Mouse (Mus musculus) embryonic facial prominence, embryonic 14.5 days (tissue): ENCODE measurements around the gene Rnf121. TPM values are rescaled to one million over a fixed set of nuclear protein-coding genes. Genes with fewer than 3 reads are reported as not detected.

Experiments used
- ATAC-seq: fragments of 200-750 bp; cut with Nextera tagmentation; 2 replicates; pipeline ENCODE4 v1.8.0; 2017; ENCODE audit warnings: low read depth, moderate number of reproducible peaks, moderate TSS enrichment
- DNase-seq: peaks from one replicate; pipeline ENCODE4 v3.0.0-alpha.2; 2015; ENCODE audit warnings: low spot score
- H3K27ac ChIP-seq: fragments of 300-500 bp; sonication (generic); replicated peaks from 2 replicates; pipeline ENCODE4 v1.5.1; 2014; ENCODE audit warnings: low read depth, mild to moderate bottlenecking, low read length, moderate library complexity
- H3K27me3 ChIP-seq: fragments of 300-500 bp; sonication (generic); replicated peaks from 2 replicates; pipeline ENCODE4 v1.6.1; 2014; ENCODE audit warnings: low read length; ENCODE audit not compliant: control insufficient read depth, insufficient read depth
- H3K36me3 ChIP-seq: fragments of 300-500 bp; sonication (generic); 2 replicates; pipeline ENCODE4 v1.6.1; 2014; ENCODE audit warnings: low read length, mixed read lengths; ENCODE audit not compliant: control insufficient read depth, insufficient read depth
- H3K4me1 ChIP-seq: fragments of 300-500 bp; sonication (generic); 2 replicates; pipeline ENCODE4 v1.6.1; 2014; ENCODE audit warnings: antibody characterized with exemption, low read length; ENCODE audit not compliant: control insufficient read depth, insufficient read depth
- H3K4me2 ChIP-seq: fragments of 300-500 bp; sonication (generic); 2 replicates; pipeline ENCODE4 v1.6.1; 2014; ENCODE audit warnings: low read depth, mild to moderate bottlenecking, low read length, moderate library complexity, mixed read lengths
- H3K4me3 ChIP-seq: fragments of 300-500 bp; sonication (generic); 2 replicates; pipeline ENCODE4 v1.5.1; 2014; ENCODE audit warnings: low read depth, mild to moderate bottlenecking, low read length
- H3K9ac ChIP-seq: fragments of 300-500 bp; sonication (generic); 2 replicates; pipeline ENCODE4 v1.6.1; 2014; ENCODE audit warnings: low read depth, mild to moderate bottlenecking, low read length, moderate library complexity, mixed read lengths
- H3K9me3 ChIP-seq: fragments of 300-500 bp; sonication (generic); 2 replicates; pipeline ENCODE4 v1.6.1; 2016; ENCODE audit warnings: low read length; ENCODE audit not compliant: control insufficient read depth
- WGBS: fragments of 180-500 bp; shearing (Covaris S2); extraction: QIAGEN DNeasy Blood & Tissue Kit; methylation state at CpG from one replicate; pipeline ENCODE4 v1.1.7; 2014; 5-methylcytosine and 5-hydroxymethylcytosine counted together
- polyA plus RNA-seq: library from polyadenylated mRNA; unstranded; fragments of >200 nt; fragmentation: Nextera tagmentation; extraction: Ambion mirVana; gene quantifications from 2 replicates; pipeline ENCODE4 v1.2.1, GENCODE M21; 2014

Gene Rnf121
- polyA plus RNA-seq, 1 experiment from 2014 or later = 33.5 TPM

DNA sequence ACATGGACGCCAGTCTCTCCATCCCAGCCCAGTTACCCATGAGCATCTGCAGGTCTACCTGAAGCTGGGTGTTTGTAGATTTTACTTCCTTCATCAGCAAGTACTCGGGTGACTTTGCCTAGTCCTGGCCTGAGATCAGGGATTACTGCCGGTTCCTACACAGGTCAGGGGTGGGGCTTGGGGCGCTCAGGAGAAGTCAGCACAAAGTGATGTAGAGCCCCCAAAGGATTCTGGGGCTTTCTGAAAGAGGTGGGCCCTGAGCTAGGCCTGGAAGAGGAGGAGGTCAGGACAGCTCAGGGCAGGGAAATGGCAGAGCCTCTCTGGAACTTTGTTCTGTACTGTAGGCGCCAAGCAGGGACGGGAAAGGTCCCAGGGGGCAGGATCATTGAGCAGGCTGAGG is 37.4 kb upstream of the Rnf121 start:
- no peak overlapping the region for H3K4me3 ChIP-seq
- no peak overlapping the region for H3K9ac ChIP-seq
- H3K27ac ChIP-seq = no peak overlapping the region
- no peaks in the 10 kb centered on the region for H3K36me3 ChIP-seq
- no peaks in the 10 kb centered on the region for H3K27me3 ChIP-seq
- H3K4me2 ChIP-seq = no peak overlapping the region
- 42% methylated on average over 5 of the region's 6 CpGs for WGBS
- H3K4me1 ChIP-seq = peaks cover 8% of the 10 kb centered on the region
- ATAC-seq (no peak; the same call in 1 of the 2 replicates), DNase-seq (no peak)
- no peaks in the 10 kb centered on the region for H3K9me3 ChIP-seq

DNA sequence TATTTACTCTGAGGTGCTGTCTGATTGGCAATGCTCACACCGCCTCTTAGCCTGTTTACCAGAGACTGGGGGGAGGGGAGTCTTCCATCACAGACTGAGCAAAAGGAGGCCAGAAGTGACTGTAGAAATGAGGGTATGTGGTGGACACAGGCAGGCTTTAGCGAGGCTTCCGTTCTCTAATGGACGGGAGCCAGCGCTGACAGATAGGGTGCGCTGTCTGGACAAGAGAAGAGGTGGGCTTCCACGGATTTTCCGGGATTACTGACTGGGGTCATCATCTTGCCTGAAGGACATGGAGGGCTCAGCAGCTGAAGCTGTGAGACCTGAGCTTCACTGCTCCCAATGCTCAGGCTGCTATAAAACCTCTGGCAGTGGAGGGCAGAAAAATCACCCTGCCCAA is 37.0 kb upstream of the Rnf121 start:
- H3K27ac ChIP-seq = no peak overlapping the region
- WGBS = 40% methylated on average over 8 of the region's 8 CpGs

DNA sequence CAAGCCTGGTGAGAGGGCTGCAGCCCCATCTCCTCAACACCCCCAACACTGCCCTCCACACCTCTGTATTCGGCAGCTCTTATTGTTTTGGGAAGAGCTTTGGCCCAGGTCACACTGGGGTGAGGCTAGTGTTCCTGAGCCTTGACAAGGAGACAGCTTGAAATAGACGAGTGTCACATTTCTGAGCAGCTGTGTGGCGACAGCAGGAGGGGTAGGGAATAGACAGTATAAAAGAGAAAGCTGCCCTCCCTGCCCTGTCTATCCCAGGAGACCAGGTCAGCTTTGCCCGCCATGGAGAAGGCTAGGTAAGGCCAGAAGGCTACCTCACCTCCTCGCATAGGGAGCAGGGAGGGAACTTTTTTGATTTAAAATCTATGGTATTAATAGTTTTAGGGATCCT is 36.2 kb upstream of the Rnf121 start, which contains the start of gene Art1:
Art1 (plus strand) TSS at position 257 of the 400 bp plus-strand sequence.
- H3K4me1 ChIP-seq = peaks cover 8% of the 10 kb centered on the region
- no peaks in the 10 kb centered on the region for H3K9me3 ChIP-seq
- WGBS = 42% methylated on average over 5 of the region's 5 CpGs
- no peak within 1 kb of the TSS for H3K4me3 ChIP-seq
- H3K27ac ChIP-seq = no peak within 1 kb of the TSS
- peak; percentile 23 for DNase-seq
- H3K27me3 ChIP-seq = no peaks in the 10 kb centered on the region
- H3K36me3 ChIP-seq = no peaks in the 10 kb centered on the region
- no peak within 1 kb of the TSS for H3K9ac ChIP-seq
- H3K4me2 ChIP-seq = peak within 1 kb of the TSS; percentile 55; the same call in 1 of the 2 replicates
- peak; percentile 12; the same call in 1 of the 2 replicates for ATAC-seq

More for the DNA sequence above, 37.0 kb upstream of the Rnf121 start:
- Histone ChIP-seq H3K9ac (no peak overlapping the region), H3K27me3 (no peaks in the 10 kb centered on the region), H3K4me2 (no peak overlapping the region), H3K9me3 (no peaks in the 10 kb centered on the region), H3K4me1 (peaks cover 8% of the 10 kb centered on the region), H3K4me3 (no peak overlapping the region), H3K36me3 (no peaks in the 10 kb centered on the region)
- ATAC-seq (no peak), DNase-seq (no peak)

DNA sequence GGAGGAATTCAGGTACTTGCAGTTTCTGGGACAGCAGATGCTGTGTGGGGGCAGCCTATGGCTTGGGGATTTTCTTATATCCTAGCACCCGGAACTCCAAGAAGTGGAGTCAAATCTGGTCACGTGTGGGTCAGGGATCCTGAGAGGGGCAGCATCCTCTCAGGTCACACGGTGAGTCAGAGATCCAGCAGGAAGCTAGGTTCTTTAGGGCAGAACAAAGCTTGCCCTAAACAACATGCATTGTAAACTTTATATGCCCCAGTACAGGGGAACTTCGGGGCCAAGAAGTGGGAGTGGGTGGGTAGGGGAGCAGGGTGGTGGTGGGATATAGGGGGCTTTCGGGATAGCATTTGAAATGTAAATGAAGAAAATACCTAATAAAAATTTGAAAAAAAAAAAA is 35.6 kb upstream of the Rnf121 start:
- WGBS = 61% methylated on average over 5 of the region's 5 CpGs
- no peaks in the 10 kb centered on the region for H3K9me3 ChIP-seq
- H3K27me3 ChIP-seq = no peaks in the 10 kb centered on the region
- H3K27ac ChIP-seq = no peak overlapping the region
- 0 out of 2 replicates have a peak, but pooled peaks cover 3% of the 10 kb centered on the region for H3K36me3 ChIP-seq
- H3K9ac ChIP-seq = no peak overlapping the region
- no peak overlapping the region for H3K4me3 ChIP-seq
- H3K4me1 ChIP-seq = peaks cover 8% of the 10 kb centered on the region
- DNase-seq = no peak
- H3K4me2 ChIP-seq = no peak overlapping the region
- ATAC-seq = no peak

DNA sequence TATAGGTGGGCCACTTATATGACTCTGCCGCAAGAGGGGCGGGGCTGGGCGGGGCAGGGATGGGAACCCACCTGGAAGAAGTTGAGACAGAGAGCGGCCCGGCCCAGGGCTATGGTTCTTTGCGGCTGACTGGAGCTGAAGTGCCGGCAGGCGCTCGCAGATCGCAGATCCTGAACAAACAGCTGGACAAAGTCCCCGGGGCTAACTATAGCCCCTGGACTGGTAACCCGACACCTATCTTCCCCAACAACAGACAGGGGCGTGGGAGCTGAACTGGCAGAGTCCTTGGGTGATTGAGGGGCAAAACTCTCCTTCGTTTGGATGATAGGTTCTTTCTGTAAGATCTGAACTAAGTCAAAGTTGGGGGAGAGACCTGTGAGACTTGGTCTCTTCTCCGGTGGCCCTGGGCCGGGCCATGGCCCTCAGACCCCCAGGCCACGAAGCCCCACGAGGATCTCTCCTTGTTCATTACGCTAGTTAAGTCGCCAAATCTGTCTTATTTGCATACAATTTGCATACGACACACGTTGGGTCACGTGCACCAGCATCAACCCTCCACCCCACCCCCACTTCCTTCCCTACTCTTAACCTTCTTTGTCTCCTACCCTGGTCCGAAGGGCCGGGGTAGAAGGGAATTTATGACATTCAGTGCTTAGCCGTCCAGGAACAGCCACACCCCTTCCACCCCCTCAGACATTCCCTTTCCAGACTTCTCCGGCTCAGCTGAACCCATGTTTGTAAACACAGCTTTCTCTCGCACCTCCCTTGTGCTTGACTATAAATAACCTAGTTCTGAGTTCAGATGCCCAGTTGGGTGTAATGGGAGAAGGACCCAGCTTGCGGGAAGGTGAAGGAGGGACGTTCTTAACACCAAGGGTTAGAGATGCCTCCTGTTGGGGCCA is 34.7 kb upstream of the Rnf121 start:
- peak overlapping the region; percentile 55 for H3K4me2 ChIP-seq
- WGBS = 6% methylated on average over 30 of the region's 30 CpGs

DNA sequence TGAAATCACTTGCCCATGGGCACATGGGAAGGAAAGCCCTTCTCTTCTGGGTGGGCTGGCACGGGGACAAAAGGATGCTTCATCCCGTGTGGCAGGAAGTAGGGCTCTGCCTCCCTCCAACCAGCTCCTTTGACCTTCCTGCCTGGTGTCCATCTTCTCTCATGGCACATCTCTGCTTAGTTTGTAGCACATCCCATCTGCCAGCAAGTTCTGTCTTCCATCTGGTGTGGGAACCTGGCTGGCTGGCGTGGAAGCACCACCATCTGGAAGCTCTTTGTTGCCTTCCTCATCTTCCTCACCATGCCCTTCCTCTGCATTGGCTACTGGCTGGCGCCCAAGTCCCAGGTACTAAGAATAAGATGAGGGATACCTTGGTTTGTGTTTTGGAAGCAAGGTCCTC is 22.1 kb upstream of the Rnf121 start:
- no peak for DNase-seq
- Histone ChIP-seq H3K27me3 (no peaks in the 10 kb centered on the region), H3K9me3 (no peaks in the 10 kb centered on the region), H3K4me1 (no peaks in the 10 kb centered on the region), H3K4me3 (no peak overlapping the region), H3K9ac (no peak overlapping the region), H3K36me3 (peaks cover 36% of the 10 kb centered on the region), H3K27ac (no peak overlapping the region), H3K4me2 (no peak overlapping the region)
- ATAC-seq = no peak
- WGBS = 72% methylated on average over 4 of the region's 4 CpGs

More for the DNA sequence above, 34.7 kb upstream of the Rnf121 start:
- Histone ChIP-seq H3K27me3 (no peaks in the 10 kb centered on the region), H3K4me3 (peak overlapping the region; percentile 31), H3K9me3 (no peaks in the 10 kb centered on the region), H3K9ac (peak overlapping the region; percentile 46), H3K36me3 (0 out of 2 replicates have a peak, but pooled peaks cover 6% of the 10 kb centered on the region), H3K27ac (no peak overlapping the region), H3K4me1 (peaks cover 8% of the 10 kb centered on the region)
- DNase-seq (peak; percentile 60), ATAC-seq (peak; percentile 55)

DNA sequence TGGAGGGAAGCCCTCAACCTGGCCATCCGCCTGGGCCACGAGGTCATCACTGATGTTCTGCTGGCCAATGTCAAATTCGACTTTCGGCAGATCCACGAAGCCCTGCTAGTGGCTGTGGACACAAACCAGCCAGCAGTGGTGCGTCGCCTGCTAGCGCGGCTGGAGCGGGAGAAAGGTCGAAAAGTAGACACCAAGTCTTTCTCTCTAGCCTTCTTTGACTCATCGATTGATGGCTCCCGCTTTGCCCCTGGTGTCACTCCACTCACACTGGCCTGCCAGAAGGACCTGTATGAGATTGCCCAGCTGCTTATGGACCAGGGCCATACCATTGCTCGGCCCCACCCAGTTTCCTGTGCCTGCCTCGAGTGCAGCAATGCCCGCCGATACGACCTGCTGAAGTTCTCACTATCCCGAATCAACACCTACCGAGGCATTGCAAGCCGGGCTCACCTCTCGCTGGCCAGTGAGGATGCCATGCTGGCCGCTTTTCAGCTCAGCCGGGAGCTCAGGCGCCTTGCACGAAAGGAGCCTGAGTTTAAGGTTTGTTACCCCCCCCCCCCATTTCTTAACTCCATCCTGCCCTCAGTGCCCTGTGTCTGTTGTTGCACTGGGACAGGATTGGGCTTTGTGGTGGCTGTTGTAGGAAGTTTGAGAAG is 18.9 kb upstream of the Rnf121 start:
- no peak overlapping the region for H3K4me2 ChIP-seq
- no peak overlapping the region for H3K27ac ChIP-seq
- peaks cover 61% of the 10 kb centered on the region for H3K36me3 ChIP-seq
- ATAC-seq (no peak), DNase-seq (no peak)
- no peaks in the 10 kb centered on the region for H3K9me3 ChIP-seq
- H3K27me3 ChIP-seq = no peaks in the 10 kb centered on the region
- no peak overlapping the region for H3K4me3 ChIP-seq
- WGBS = 88% methylated on average over 26 of the region's 26 CpGs
- no peaks in the 10 kb centered on the region for H3K4me1 ChIP-seq
- no peak overlapping the region for H3K9ac ChIP-seq

DNA sequence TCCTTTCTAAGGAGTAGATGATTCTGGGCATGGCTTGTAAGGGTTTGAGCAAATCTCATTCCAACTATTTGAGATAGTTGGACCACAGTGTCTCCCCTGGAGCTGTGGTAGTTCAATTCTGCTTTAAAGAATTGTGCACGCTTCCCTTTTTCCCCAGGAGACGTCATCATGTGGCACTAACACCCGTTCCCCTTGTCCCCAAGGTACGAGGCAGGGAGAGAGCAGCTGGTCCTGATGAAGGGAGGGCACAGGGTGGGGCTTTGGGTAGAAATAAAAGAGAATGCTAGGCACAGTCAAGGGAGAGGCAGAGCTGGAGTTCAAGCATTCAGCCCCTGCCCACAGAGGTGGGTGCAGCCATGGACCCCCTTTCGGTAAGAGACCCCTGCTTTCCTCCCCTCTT is 17.5 kb upstream of the Rnf121 start, which contains the start of gene Trpc2:
Trpc2 (plus strand) TSS at position 301 of the 400 bp plus-strand sequence.
- Histone ChIP-seq H3K36me3 (peaks cover 68% of the 10 kb centered on the region), H3K9ac (no peak within 1 kb of the TSS), H3K4me2 (no peak within 1 kb of the TSS), H3K9me3 (no peaks in the 10 kb centered on the region), H3K27me3 (no peaks in the 10 kb centered on the region), H3K27ac (no peak within 1 kb of the TSS), H3K4me1 (no peaks in the 10 kb centered on the region), H3K4me3 (no peak within 1 kb of the TSS)
- DNase-seq = no peak
- WGBS = 82% methylated on average over 5 of the region's 5 CpGs
- ATAC-seq = peak; percentile 7; the same call in 1 of the 2 replicates
